Mouse (Mus musculus): Measurements from ENCODE around the gene Ldlrad3. TPM values are rescaled to one million over a fixed set of nuclear protein-coding genes. Genes with fewer than 3 reads are reported as not detected.

The Ldlrad3 gene
- polyA plus RNA-seq, 1 experiment = 1.3 TPM

GRCm38 (mm10) chr2:102027265-102027664, 158.9 kb downstream of the Ldlrad3 start:
- no peaks in the 10 kb centered on the region for H3K27me3 ChIP-seq (ENCODE audit: control insufficient read depth, insufficient read depth, low read length)
- H3K4me3 ChIP-seq (ENCODE audit: low read depth, low read length) = no peak overlapping the region
- TF ChIP-seq POLR2A (IDR thresholded peaks at IDR 0.05; ENCODE audit: low read depth, low read length) (no peak), CTCF (IDR thresholded peaks at IDR 0.05; ENCODE audit: extremely low read depth, insufficient read length, insufficient replicate concordance, low read depth, low read length) (no peak)
- no peak overlapping the region for H3K27ac ChIP-seq (ENCODE audit: insufficient read depth, low read depth, low read length)
- 79% methylated on average over 7 of the region's 7 CpGs for WGBS
- H3K36me3 ChIP-seq (ENCODE audit: control insufficient read depth, insufficient read depth, low read length) = no peaks in the 10 kb centered on the region
- no peaks in the 10 kb centered on the region for H3K4me1 ChIP-seq (ENCODE audit: control insufficient read depth, insufficient read depth, insufficient read length, low read length)

- H3K4me3 ChIP-seq (ENCODE audit: low read depth, low read length) = no peak overlapping the region
- WGBS = 89% methylated on average over 9 of the region's 9 CpGs
- TF ChIP-seq CTCF (IDR thresholded peaks at IDR 0.05; ENCODE audit: extremely low read depth, insufficient read length, insufficient replicate concordance, low read depth, low read length) (no peak), POLR2A (IDR thresholded peaks at IDR 0.05; ENCODE audit: low read depth, low read length) (no peak)
- no peak overlapping the region for H3K27ac ChIP-seq (ENCODE audit: insufficient read depth, low read depth, low read length)
- no peaks in the 10 kb centered on the region for H3K27me3 ChIP-seq (ENCODE audit: control insufficient read depth, insufficient read depth, low read length)
- no peaks in the 10 kb centered on the region for H3K4me1 ChIP-seq (ENCODE audit: control insufficient read depth, insufficient read depth, insufficient read length, low read length)
- no peaks in the 10 kb centered on the region for H3K36me3 ChIP-seq (ENCODE audit: control insufficient read depth, insufficient read depth, low read length)
Measured at GRCm38 (mm10) chr2:102026156-102026555, 160.0 kb downstream of the Ldlrad3 start.

DNA sequence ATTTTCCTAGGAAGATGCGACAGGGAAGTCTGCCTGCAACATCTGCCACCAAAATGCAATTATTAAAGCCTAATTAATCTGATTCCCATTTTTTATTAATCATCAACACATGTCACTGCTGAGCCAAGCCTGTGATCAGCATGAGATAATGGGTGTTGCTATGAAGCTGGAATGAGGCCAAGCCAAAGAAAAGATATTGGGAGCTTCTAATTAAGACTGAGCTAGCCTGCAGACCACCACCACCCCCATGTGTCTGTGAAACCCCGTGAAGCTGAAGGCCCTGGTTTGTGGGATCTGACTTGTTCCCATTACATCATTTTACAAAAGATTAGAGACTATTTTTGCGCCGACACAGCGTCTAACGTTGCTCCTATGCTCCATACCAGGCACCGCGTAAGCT, 161.7 kb downstream of the Ldlrad3 start:
- no peaks in the 10 kb centered on the region for H3K36me3 ChIP-seq (ENCODE audit: control insufficient read depth, insufficient read depth, low read length)
- H3K27me3 ChIP-seq (ENCODE audit: control insufficient read depth, insufficient read depth, low read length) = no peaks in the 10 kb centered on the region
- WGBS = 89% methylated on average over 8 of the region's 8 CpGs
- H3K4me3 ChIP-seq (ENCODE audit: low read depth, low read length) = no peak overlapping the region
- no peaks in the 10 kb centered on the region for H3K4me1 ChIP-seq (ENCODE audit: control insufficient read depth, insufficient read depth, insufficient read length, low read length)
- no peak overlapping the region for H3K27ac ChIP-seq (ENCODE audit: insufficient read depth, low read depth, low read length)
- TF ChIP-seq POLR2A (IDR thresholded peaks at IDR 0.05; ENCODE audit: low read depth, low read length) (no peak), CTCF (IDR thresholded peaks at IDR 0.05; ENCODE audit: extremely low read depth, insufficient read length, insufficient replicate concordance, low read depth, low read length) (no peak)

- H3K27me3 ChIP-seq (ENCODE audit: control insufficient read depth, insufficient read depth, low read length) = no peaks in the 10 kb centered on the region
- H3K4me3 ChIP-seq (ENCODE audit: low read depth, low read length) = no peak overlapping the region
- 42% methylated on average over 11 of the region's 11 CpGs for whole genome bisulfite sequencing
- TF ChIP-seq POLR2A (IDR thresholded peaks at IDR 0.05; ENCODE audit: low read depth, low read length) (no peak), CTCF (IDR thresholded peaks at IDR 0.05; ENCODE audit: extremely low read depth, insufficient read length, insufficient replicate concordance, low read depth, low read length) (no peak)
- no peaks in the 10 kb centered on the region for H3K4me1 ChIP-seq (ENCODE audit: control insufficient read depth, insufficient read depth, insufficient read length, low read length)
- H3K36me3 ChIP-seq (ENCODE audit: control insufficient read depth, insufficient read depth, low read length) = no peaks in the 10 kb centered on the region
- H3K27ac ChIP-seq (ENCODE audit: insufficient read depth, low read depth, low read length) = no peak overlapping the region
Measured at GRCm38 (mm10) chr2:102021371-102022084, 164.7 kb downstream of the Ldlrad3 start.

GRCm38 (mm10) chr2:102020546-102020945, 165.6 kb downstream of the Ldlrad3 start:
- Histone ChIP-seq H3K36me3 (ENCODE audit: control insufficient read depth, insufficient read depth, low read length) (no peaks in the 10 kb centered on the region), H3K27ac (ENCODE audit: insufficient read depth, low read depth, low read length) (no peak overlapping the region), H3K4me3 (ENCODE audit: low read depth, low read length) (no peak overlapping the region), H3K27me3 (ENCODE audit: control insufficient read depth, insufficient read depth, low read length) (no peaks in the 10 kb centered on the region), H3K4me1 (ENCODE audit: control insufficient read depth, insufficient read depth, insufficient read length, low read length) (no peaks in the 10 kb centered on the region)
- WGBS = 95% methylated on average over 3 of the region's 3 CpGs
- no peak for TF ChIP-seq POLR2A (IDR thresholded peaks at IDR 0.05; ENCODE audit: low read depth, low read length)
- no peak for TF ChIP-seq CTCF (IDR thresholded peaks at IDR 0.05; ENCODE audit: extremely low read depth, insufficient read length, insufficient replicate concordance, low read depth, low read length)

- Histone ChIP-seq H3K27me3 (ENCODE audit: control insufficient read depth, insufficient read depth, low read length) (no peaks in the 10 kb centered on the region), H3K4me1 (ENCODE audit: control insufficient read depth, insufficient read depth, insufficient read length, low read length) (no peaks in the 10 kb centered on the region), H3K27ac (ENCODE audit: insufficient read depth, low read depth, low read length) (no peak overlapping the region), H3K36me3 (ENCODE audit: control insufficient read depth, insufficient read depth, low read length) (no peaks in the 10 kb centered on the region), H3K4me3 (ENCODE audit: low read depth, low read length) (no peak overlapping the region)
- 89% methylated on average over 6 of the region's 6 CpGs for WGBS
- TF ChIP-seq POLR2A (IDR thresholded peaks at IDR 0.05; ENCODE audit: low read depth, low read length) (no peak), CTCF (IDR thresholded peaks at IDR 0.05; ENCODE audit: extremely low read depth, insufficient read length, insufficient replicate concordance, low read depth, low read length) (no peak)
Measured at GRCm38 (mm10) chr2:102014538-102015113, 171.6 kb downstream of the Ldlrad3 start.

- H3K27me3 ChIP-seq (ENCODE audit: control insufficient read depth, insufficient read depth, low read length) = no peaks in the 10 kb centered on the region
- TF ChIP-seq CTCF (IDR thresholded peaks at IDR 0.05; ENCODE audit: extremely low read depth, insufficient read length, insufficient replicate concordance, low read depth, low read length) = no peak
- TF ChIP-seq POLR2A (IDR thresholded peaks at IDR 0.05; ENCODE audit: low read depth, low read length) = no peak
- H3K36me3 ChIP-seq (ENCODE audit: control insufficient read depth, insufficient read depth, low read length) = no peaks in the 10 kb centered on the region
- no peaks in the 10 kb centered on the region for H3K4me1 ChIP-seq (ENCODE audit: control insufficient read depth, insufficient read depth, insufficient read length, low read length)
- no peak overlapping the region for H3K4me3 ChIP-seq (ENCODE audit: low read depth, low read length)
- H3K27ac ChIP-seq (ENCODE audit: insufficient read depth, low read depth, low read length) = no peak overlapping the region
- WGBS = 67% methylated on average over 6 of the region's 6 CpGs
Measured at GRCm38 (mm10) chr2:102011311-102011975, 174.7 kb downstream of the Ldlrad3 start.
